Mouse (Mus musculus) hindbrain, embryonic 11.5 days (tissue): ENCODE data around the gene Tdrd12. TPM values are rescaled to one million over a fixed set of nuclear protein-coding genes. Genes with fewer than 3 reads are reported as not detected.

Experiments
- ATAC-seq: fragments of 200-750 bp; cut with Nextera tagmentation; 2 replicates; pipeline ENCODE4 v1.8.0; 2017; ENCODE audit warnings: mild to moderate bottlenecking, moderate TSS enrichment, moderate library complexity; ENCODE audit not compliant: low FRiP score
- DNase-seq: peaks from one replicate; pipeline ENCODE4 v3.0.0-alpha.2; 2015; ENCODE audit warnings: low spot score
- H3K27ac ChIP-seq: fragments of 300-500 bp; sonication (generic); 2 replicates; pipeline ENCODE4 v1.5.1; 2014; ENCODE audit warnings: mild to moderate bottlenecking, low read depth, low read length
- H3K27me3 ChIP-seq: fragments of 300-500 bp; sonication (generic); 2 replicates; pipeline ENCODE4 v1.6.1; 2014; ENCODE audit warnings: mild to moderate bottlenecking, low read length, moderate library complexity, mixed read lengths; ENCODE audit not compliant: control insufficient read depth, insufficient read depth
- H3K36me3 ChIP-seq: fragments of 300-500 bp; sonication (generic); 2 replicates; pipeline ENCODE4 v1.6.1; 2014; ENCODE audit warnings: mild to moderate bottlenecking, low read length, moderate library complexity, mixed read lengths; ENCODE audit not compliant: control insufficient read depth, insufficient read depth
- H3K4me1 ChIP-seq: fragments of 300-500 bp; sonication (generic); replicated peaks from 2 replicates; pipeline ENCODE4 v1.6.1; 2014; ENCODE audit warnings: low read length, mixed read lengths; ENCODE audit not compliant: control insufficient read depth, insufficient read depth
- H3K4me2 ChIP-seq: fragments of 300-500 bp; sonication (generic); replicated peaks from 2 replicates; pipeline ENCODE4 v1.6.1; 2014; ENCODE audit warnings: mild to moderate bottlenecking, low read depth, low read length
- H3K4me3 ChIP-seq: fragments of 300-500 bp; sonication (generic); 2 replicates; pipeline ENCODE4 v1.5.1; 2014; ENCODE audit warnings: low read depth, low read length
- H3K9ac ChIP-seq: fragments of 300-500 bp; sonication (generic); 2 replicates; pipeline ENCODE4 v1.6.1; 2014; ENCODE audit warnings: low read depth, low read length
- H3K9me3 ChIP-seq: fragments of 300-500 bp; sonication (generic); 2 replicates; pipeline ENCODE4 v1.6.1; 2016; ENCODE audit warnings: low read length; ENCODE audit not compliant: control insufficient read depth
- WGBS: fragments of 180-500 bp; shearing (Covaris S2); extraction: QIAGEN DNeasy Blood & Tissue Kit; methylation state at CpG from one replicate; pipeline ENCODE4 v1.1.7; 2014; 5-methylcytosine and 5-hydroxymethylcytosine counted together
- polyA plus RNA-seq: library from polyadenylated mRNA; unstranded; fragments of >200 nt; fragmentation: Nextera tagmentation; extraction: Ambion mirVana; gene quantifications from 2 replicates; pipeline ENCODE4 v1.2.1, GENCODE M21; 2014

Gene Tdrd12
- polyA plus RNA-seq, 1 experiment from 2014 or later, result 0.36 TPM

GRCm38 (mm10) chr7:35447501-35447900 lies 90.0 kb downstream of the Tdrd12 start:
- no peaks in the 10 kb centered on the region for H3K36me3 ChIP-seq
- no peak overlapping the region for H3K4me2 ChIP-seq
- no peaks in the 10 kb centered on the region for H3K9me3 ChIP-seq
- H3K4me3 ChIP-seq, result no peak overlapping the region
- no peak overlapping the region for H3K9ac ChIP-seq
- no peak overlapping the region for H3K27ac ChIP-seq
- H3K4me1 ChIP-seq, result no peaks in the 10 kb centered on the region
- 40% methylated on average over 4 of the region's 4 CpGs for WGBS
- DNase-seq (no peak), ATAC-seq (no peak)
- H3K27me3 ChIP-seq, result no peaks in the 10 kb centered on the region

- Histone ChIP-seq H3K27ac (no peak overlapping the region), H3K4me2 (no peak overlapping the region), H3K9ac (no peak overlapping the region), H3K4me1 (no peaks in the 10 kb centered on the region), H3K9me3 (no peaks in the 10 kb centered on the region), H3K27me3 (no peaks in the 10 kb centered on the region), H3K36me3 (peaks cover 15% of the 10 kb centered on the region; the same call in 1 of the 2 replicates), H3K4me3 (no peak overlapping the region)
- ATAC-seq (no peak), DNase-seq (no peak)
- WGBS, result 76% methylated on average over 9 of the region's 9 CpGs
Observed at GRCm38 (mm10) chr7:35435266-35435665, 102.3 kb downstream of the Tdrd12 start.

DNA sequence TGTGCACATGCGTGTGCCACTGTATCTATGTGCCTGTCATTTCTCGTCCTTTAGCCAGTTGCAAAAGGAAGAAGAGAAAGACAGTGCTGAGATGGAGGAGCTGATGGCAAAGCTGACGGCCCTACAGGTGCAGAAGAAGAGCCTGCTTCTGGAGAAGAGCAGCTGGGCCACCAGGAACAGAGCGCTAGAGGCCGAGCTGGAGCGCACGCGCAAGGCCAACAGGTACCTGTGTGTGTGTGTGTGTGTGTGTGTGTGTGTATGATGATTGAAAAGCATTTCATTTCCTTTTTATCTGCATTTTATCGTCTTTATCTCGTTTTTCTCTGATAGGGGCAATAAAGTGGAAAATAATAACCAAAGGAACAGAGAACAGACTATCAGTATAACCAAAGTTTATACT lies 109.4 kb downstream of the Tdrd12 start:
- Histone ChIP-seq H3K4me2 (no peak overlapping the region), H3K36me3 (peaks cover 17% of the 10 kb centered on the region; the same call in 1 of the 2 replicates), H3K9me3 (no peaks in the 10 kb centered on the region), H3K9ac (no peak overlapping the region), H3K4me1 (no peaks in the 10 kb centered on the region), H3K27me3 (no peaks in the 10 kb centered on the region), H3K4me3 (no peak overlapping the region), H3K27ac (no peak overlapping the region)
- 97% methylated on average over 10 of the region's 10 CpGs for WGBS
- ATAC-seq, result no peak
- DNase-seq, result no peak

- 92% methylated on average over 10 of the region's 10 CpGs for WGBS
- DNase-seq, result no peak
- Histone ChIP-seq H3K27me3 (no peaks in the 10 kb centered on the region), H3K9ac (no peak overlapping the region), H3K4me2 (no peak overlapping the region), H3K4me3 (no peak overlapping the region), H3K27ac (no peak overlapping the region), H3K9me3 (no peaks in the 10 kb centered on the region), H3K4me1 (no peaks in the 10 kb centered on the region), H3K36me3 (peaks cover 10% of the 10 kb centered on the region)
- no peak for ATAC-seq
Observed at GRCm38 (mm10) chr7:35423071-35423470, 114.5 kb downstream of the Tdrd12 start.

Other genes starting within 250 kb of the Tdrd12 start
- 18.1 and 19.5 TPM in 2 replicates for gene Gpatch1, start 219.3 kb downstream of the Tdrd12 start, polyA plus RNA-seq
- gene Rhpn2, start 203.6 kb downstream of the Tdrd12 start, polyA plus RNA-seq, result 3.1 and 3.7 TPM in 2 replicates
- 23.6 and 24.8 TPM in 2 replicates for gene Faap24, start 140.9 kb downstream of the Tdrd12 start, polyA plus RNA-seq
- 35.2 and 41.7 TPM in 2 replicates for gene Cep89, start 140.7 kb downstream of the Tdrd12 start, polyA plus RNA-seq
- 0.17 TPM in 1 of 2 replicates, not detected in the other for gene Slc7a9, start 88.9 kb downstream of the Tdrd12 start, polyA plus RNA-seq
- gene Nudt19, start 18.6 kb upstream of the Tdrd12 start, polyA plus RNA-seq, result 41.4 and 44.6 TPM in 2 replicates
- 0.03 and 0.24 TPM in 2 replicates for gene Rgs9bp, start 47.8 kb upstream of the Tdrd12 start, polyA plus RNA-seq
- 24.3 and 27.2 TPM in 2 replicates for gene Ankrd27, start 48.5 kb upstream of the Tdrd12 start, polyA plus RNA-seq
- 306 and 325 TPM in 2 replicates for gene Pdcd5, start 109.8 kb upstream of the Tdrd12 start, polyA plus RNA-seq
- 29.4 and 33.5 TPM in 2 replicates for gene Dpy19l3, start 216.7 kb upstream of the Tdrd12 start, polyA plus RNA-seq